Mouse (Mus musculus): ENCODE measurements at regions not wholly inside any gene's neighbourhood (a gene's known extent, or its start where the extent isn't known, plus 50 kb on each side); places are given as distances from the start of the nearest gene placed in this dataset.

GRCm38 (mm10) chr17:9292296-9292695 is 129.6 kb upstream of the Gm17728 start:
- Histone ChIP-seq H3K36me3 (ENCODE audit: control insufficient read depth, insufficient read depth, low read length) (no peaks in the 10 kb centered on the region), H3K9ac (ENCODE audit: low read depth, low read length, severe bottlenecking) (no peak overlapping the region), H3K27ac (replicated peaks; ENCODE audit: low read depth, low read length) (no peak overlapping the region), H3K4me1 (ENCODE audit: control insufficient read depth, insufficient read depth, low read length) (no peaks in the 10 kb centered on the region), H3K4me2 (replicated peaks; ENCODE audit: low read depth, low read length, severe bottlenecking) (no peak overlapping the region), H3K9me3 (ENCODE audit: control insufficient read depth, low read length) (no peaks in the 10 kb centered on the region), H3K4me3 (replicated peaks; ENCODE audit: low read length) (no peak overlapping the region), H3K27me3 (ENCODE audit: control insufficient read depth, insufficient read depth, low read length) (no peaks in the 10 kb centered on the region)
- WGBS: 72% methylated on average over 7 of the region's 7 CpGs
- no peak for ATAC-seq (ENCODE audit: low FRiP score, low read depth)
- DNase-seq (ENCODE audit: low spot score): no peak
- no peak for TF ChIP-seq POLR2A (IDR thresholded peaks at IDR 0.05; ENCODE audit: borderline replicate concordance, extremely low read depth, insufficient read depth, insufficient read length)

GRCm38 (mm10) chr17:9296371-9296770 is 125.5 kb upstream of the Gm17728 start:
- DNase-seq (ENCODE audit: low spot score) (no peak), ATAC-seq (ENCODE audit: low FRiP score, low read depth) (no peak)
- no peak overlapping the region for H3K27ac ChIP-seq (replicated peaks; ENCODE audit: low read depth, low read length)
- 88% methylated on average over 1 of the region's 1 CpGs for WGBS
- no peaks in the 10 kb centered on the region for H3K36me3 ChIP-seq (ENCODE audit: control insufficient read depth, insufficient read depth, low read length)
- no peak for TF ChIP-seq POLR2A (IDR thresholded peaks at IDR 0.05; ENCODE audit: borderline replicate concordance, extremely low read depth, insufficient read depth, insufficient read length)
- H3K4me1 ChIP-seq (ENCODE audit: control insufficient read depth, insufficient read depth, low read length): no peaks in the 10 kb centered on the region
- no peaks in the 10 kb centered on the region for H3K27me3 ChIP-seq (ENCODE audit: control insufficient read depth, insufficient read depth, low read length)
- H3K4me3 ChIP-seq (replicated peaks; ENCODE audit: low read length): no peak overlapping the region
- H3K4me2 ChIP-seq (replicated peaks; ENCODE audit: low read depth, low read length, severe bottlenecking): no peak overlapping the region
- no peaks in the 10 kb centered on the region for H3K9me3 ChIP-seq (ENCODE audit: control insufficient read depth, low read length)
- H3K9ac ChIP-seq (ENCODE audit: low read depth, low read length, severe bottlenecking): no peak overlapping the region

GRCm38 (mm10) chr17:9298231-9298630 is 123.6 kb upstream of the Gm17728 start:
- H3K9ac ChIP-seq (ENCODE audit: low read depth, low read length, severe bottlenecking): no peak overlapping the region
- DNase-seq (ENCODE audit: low spot score): no peak
- H3K9me3 ChIP-seq (ENCODE audit: control insufficient read depth, low read length): no peaks in the 10 kb centered on the region
- no peaks in the 10 kb centered on the region for H3K4me1 ChIP-seq (ENCODE audit: control insufficient read depth, insufficient read depth, low read length)
- ATAC-seq (ENCODE audit: low FRiP score, low read depth): no peak
- H3K36me3 ChIP-seq (ENCODE audit: control insufficient read depth, insufficient read depth, low read length): no peaks in the 10 kb centered on the region
- H3K4me3 ChIP-seq (replicated peaks; ENCODE audit: low read length): no peak overlapping the region
- H3K27ac ChIP-seq (replicated peaks; ENCODE audit: low read depth, low read length): no peak overlapping the region
- no peaks in the 10 kb centered on the region for H3K27me3 ChIP-seq (ENCODE audit: control insufficient read depth, insufficient read depth, low read length)
- no peak for TF ChIP-seq POLR2A (IDR thresholded peaks at IDR 0.05; ENCODE audit: borderline replicate concordance, extremely low read depth, insufficient read depth, insufficient read length)
- WGBS: 91% methylated on average over 1 of the region's 1 CpGs
- no peak overlapping the region for H3K4me2 ChIP-seq (replicated peaks; ENCODE audit: low read depth, low read length, severe bottlenecking)

GRCm38 (mm10) chr17:9301101-9301501 is 120.8 kb upstream of the Gm17728 start:
- Histone ChIP-seq H3K9ac (ENCODE audit: low read depth, low read length, severe bottlenecking) (no peak overlapping the region), H3K27ac (replicated peaks; ENCODE audit: low read depth, low read length) (no peak overlapping the region), H3K4me2 (replicated peaks; ENCODE audit: low read depth, low read length, severe bottlenecking) (no peak overlapping the region), H3K4me3 (replicated peaks; ENCODE audit: low read length) (no peak overlapping the region), H3K36me3 (ENCODE audit: control insufficient read depth, insufficient read depth, low read length) (no peaks in the 10 kb centered on the region), H3K4me1 (ENCODE audit: control insufficient read depth, insufficient read depth, low read length) (no peaks in the 10 kb centered on the region), H3K27me3 (ENCODE audit: control insufficient read depth, insufficient read depth, low read length) (no peaks in the 10 kb centered on the region), H3K9me3 (ENCODE audit: control insufficient read depth, low read length) (no peaks in the 10 kb centered on the region)
- WGBS: 49% methylated on average over 4 of the region's 4 CpGs
- no peak for ATAC-seq (ENCODE audit: low FRiP score, low read depth)
- no peak for DNase-seq (ENCODE audit: low spot score)
- TF ChIP-seq POLR2A (IDR thresholded peaks at IDR 0.05; ENCODE audit: borderline replicate concordance, extremely low read depth, insufficient read depth, insufficient read length): no peak

GRCm38 (mm10) chr17:9308507-9308906 is 113.4 kb upstream of the Gm17728 start:
- H3K4me2 ChIP-seq (replicated peaks; ENCODE audit: low read depth, low read length, severe bottlenecking): no peak overlapping the region
- no peak overlapping the region for H3K4me3 ChIP-seq (replicated peaks; ENCODE audit: low read length)
- no peak overlapping the region for H3K27ac ChIP-seq (replicated peaks; ENCODE audit: low read depth, low read length)
- DNase-seq (ENCODE audit: low spot score): no peak
- WGBS: 56% methylated on average over 2 of the region's 2 CpGs
- no peaks in the 10 kb centered on the region for H3K9me3 ChIP-seq (ENCODE audit: control insufficient read depth, low read length)
- no peak for ATAC-seq (ENCODE audit: low FRiP score, low read depth)
- no peaks in the 10 kb centered on the region for H3K4me1 ChIP-seq (ENCODE audit: control insufficient read depth, insufficient read depth, low read length)
- H3K9ac ChIP-seq (ENCODE audit: low read depth, low read length, severe bottlenecking): no peak overlapping the region
- no peak for TF ChIP-seq POLR2A (IDR thresholded peaks at IDR 0.05; ENCODE audit: borderline replicate concordance, extremely low read depth, insufficient read depth, insufficient read length)
- H3K27me3 ChIP-seq (ENCODE audit: control insufficient read depth, insufficient read depth, low read length): no peaks in the 10 kb centered on the region
- H3K36me3 ChIP-seq (ENCODE audit: control insufficient read depth, insufficient read depth, low read length): no peaks in the 10 kb centered on the region

GRCm38 (mm10) chr17:9322772-9323171 is 99.1 kb upstream of the Gm17728 start:
- ATAC-seq (ENCODE audit: low FRiP score, low read depth) (no peak), DNase-seq (ENCODE audit: low spot score) (no peak)
- Histone ChIP-seq H3K4me1 (ENCODE audit: control insufficient read depth, insufficient read depth, low read length) (no peaks in the 10 kb centered on the region), H3K36me3 (ENCODE audit: control insufficient read depth, insufficient read depth, low read length) (no peaks in the 10 kb centered on the region), H3K27ac (replicated peaks; ENCODE audit: low read depth, low read length) (no peak overlapping the region), H3K9ac (ENCODE audit: low read depth, low read length, severe bottlenecking) (no peak overlapping the region), H3K27me3 (ENCODE audit: control insufficient read depth, insufficient read depth, low read length) (no peaks in the 10 kb centered on the region), H3K4me2 (replicated peaks; ENCODE audit: low read depth, low read length, severe bottlenecking) (no peak overlapping the region), H3K9me3 (ENCODE audit: control insufficient read depth, low read length) (no peaks in the 10 kb centered on the region), H3K4me3 (replicated peaks; ENCODE audit: low read length) (no peak overlapping the region)
- no peak for TF ChIP-seq POLR2A (IDR thresholded peaks at IDR 0.05; ENCODE audit: borderline replicate concordance, extremely low read depth, insufficient read depth, insufficient read length)
- 68% methylated on average over 6 of the region's 6 CpGs for WGBS

Data from limb, embryonic 14.5 days (tissue).